Mouse (Mus musculus) ZHBTc4 (cell line): Measurements from ENCODE around the gene Scgb2a2.
"Not testable (repeated sequence)": the region's sequence is repeated elsewhere in the genome, so short reads cannot be mapped to it uniquely, and the experiment has no call there.

Source experiments
- DNase-seq: peaks from one replicate; pipeline ENCODE4 v3.0.0-alpha.2; 2011; ENCODE audit warnings: low read depth, low spot score

The Scgb2a2 gene

DNA sequence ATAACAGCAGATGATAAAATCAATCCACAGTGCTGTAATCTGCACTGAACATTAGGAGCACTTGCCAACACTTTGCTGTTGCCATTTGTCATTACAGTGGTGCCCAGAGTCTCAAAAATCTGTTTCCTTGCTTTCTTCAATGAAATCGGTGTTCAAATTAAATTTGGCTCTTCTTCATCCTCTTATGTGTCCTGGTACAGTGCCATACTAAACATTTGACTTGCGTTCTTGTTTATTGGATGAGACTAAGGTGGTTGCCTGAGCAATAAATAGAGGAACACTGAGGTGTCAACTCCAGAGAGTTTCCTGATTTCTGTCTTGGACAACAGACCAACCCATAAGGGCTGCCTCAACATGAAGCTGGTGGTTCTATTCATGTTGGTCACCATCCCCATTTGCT lies at the start of gene Scgb2a2:
Gene Scgb2a2, plus strand, starts transcription at position 301 of the 400 bp plus-strand sequence.
- DNase-seq: no peak

DNA sequence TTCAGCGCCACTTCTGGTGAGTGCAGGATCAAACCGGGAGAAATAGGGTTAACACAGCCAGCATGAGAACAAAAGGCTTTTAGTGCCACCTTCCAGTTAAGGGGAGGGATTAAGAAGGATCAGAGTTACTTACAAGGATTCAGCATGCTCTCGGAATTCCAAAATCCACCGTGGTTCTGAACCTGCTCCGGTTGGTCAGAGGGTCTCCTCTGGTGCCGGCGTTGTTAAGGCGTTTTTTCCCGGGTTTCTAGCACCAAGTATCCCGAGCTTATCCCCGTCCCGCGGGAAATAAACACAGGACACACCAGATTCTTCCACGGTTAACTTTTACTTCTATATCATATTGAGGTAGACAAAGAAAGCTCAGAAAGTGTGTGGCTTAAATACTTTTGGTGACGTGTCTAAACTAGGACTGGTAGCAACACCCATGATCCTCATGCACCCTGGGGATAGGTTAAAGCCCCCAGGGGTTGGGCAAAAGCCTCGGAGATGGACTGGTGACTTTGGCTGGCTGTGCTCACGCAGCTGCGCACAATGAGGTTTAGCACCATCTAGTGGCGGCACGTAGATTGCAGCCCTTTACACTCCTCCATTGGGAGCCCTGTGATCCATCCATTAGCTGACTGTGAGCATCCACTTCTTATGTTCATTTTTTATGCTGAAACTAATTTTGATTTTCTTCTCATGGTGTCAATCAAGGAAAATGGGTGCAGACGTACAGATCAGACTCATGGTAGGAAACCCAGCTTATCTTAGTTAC lies 10.6 kb upstream of the Scgb2a2 start:
- not testable (repeated sequence) for DNase-seq

DNA sequence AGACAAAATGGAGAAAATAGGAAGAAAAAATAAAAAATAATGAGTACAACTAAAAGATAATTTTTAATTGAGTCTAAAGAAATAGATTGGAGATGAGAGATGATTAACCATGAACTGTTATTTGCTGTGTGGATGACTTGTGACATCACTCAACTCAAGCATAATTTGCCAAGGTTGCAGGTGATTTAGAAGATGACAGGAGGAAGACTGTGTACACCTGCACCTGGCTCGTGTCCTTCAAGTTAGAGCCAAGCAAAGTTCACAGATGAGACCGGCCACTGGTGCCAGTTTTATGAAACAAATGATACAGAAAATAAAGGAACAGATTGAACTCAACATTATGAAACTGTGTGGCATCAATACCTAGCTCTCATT lies 10.0 kb upstream of the Scgb2a2 start:
- DNase-seq: no peak

DNA sequence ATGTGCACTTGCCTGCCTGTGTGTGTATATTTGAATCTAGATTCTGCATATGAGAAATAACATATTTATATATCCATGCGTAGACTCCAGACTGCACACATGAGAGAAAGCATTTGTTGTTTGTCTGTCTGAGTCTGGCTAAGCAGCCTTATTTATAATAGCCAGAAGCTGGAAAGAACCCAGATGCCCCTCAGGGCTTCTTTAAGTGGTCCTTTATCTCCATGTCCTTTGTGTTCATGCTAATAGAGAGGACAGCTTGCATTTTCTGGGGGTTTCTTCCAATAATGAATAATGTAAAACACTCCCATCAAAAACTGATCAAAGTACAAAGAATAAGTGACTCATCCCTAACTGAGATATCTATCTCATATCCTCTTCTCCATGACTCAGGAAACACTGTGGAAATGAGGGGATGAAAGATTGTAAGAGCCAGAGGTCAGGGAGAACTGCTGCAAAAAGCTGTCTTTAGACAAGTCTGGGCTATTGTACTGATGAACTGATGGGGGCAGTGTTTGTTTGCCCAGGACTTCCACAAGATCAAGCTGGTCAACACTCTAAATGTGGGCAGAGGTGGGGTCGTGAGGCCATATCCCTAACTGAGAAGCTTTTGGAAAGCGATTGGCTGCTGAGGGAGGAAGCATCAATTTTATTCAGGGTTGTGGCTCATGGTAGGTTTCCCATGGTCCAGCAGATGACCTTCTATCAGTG lies 2.2 kb downstream of the Scgb2a2 start:
- not testable (repeated sequence) for DNase-seq

DNA sequence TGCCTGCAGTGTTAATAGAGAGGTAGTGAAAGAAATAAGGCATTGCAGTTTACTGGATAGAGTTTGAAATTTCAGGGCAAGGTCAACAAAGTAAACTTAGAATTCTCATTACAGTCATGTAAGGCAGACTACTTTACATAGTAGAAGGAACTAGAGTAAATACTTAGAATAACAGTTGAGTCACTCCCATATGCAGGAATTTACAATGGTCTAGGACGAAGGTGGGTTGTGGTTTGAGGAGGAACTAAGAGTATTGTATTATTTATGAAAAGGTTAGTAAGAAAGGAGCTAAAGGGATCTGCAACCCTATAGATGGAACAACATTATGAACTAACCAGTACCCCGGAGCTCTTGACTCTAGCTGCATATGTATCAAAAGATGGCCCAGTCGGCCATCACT lies 13.5 kb downstream of the Scgb2a2 start:
- peak; percentile 66 for DNase-seq

DNA sequence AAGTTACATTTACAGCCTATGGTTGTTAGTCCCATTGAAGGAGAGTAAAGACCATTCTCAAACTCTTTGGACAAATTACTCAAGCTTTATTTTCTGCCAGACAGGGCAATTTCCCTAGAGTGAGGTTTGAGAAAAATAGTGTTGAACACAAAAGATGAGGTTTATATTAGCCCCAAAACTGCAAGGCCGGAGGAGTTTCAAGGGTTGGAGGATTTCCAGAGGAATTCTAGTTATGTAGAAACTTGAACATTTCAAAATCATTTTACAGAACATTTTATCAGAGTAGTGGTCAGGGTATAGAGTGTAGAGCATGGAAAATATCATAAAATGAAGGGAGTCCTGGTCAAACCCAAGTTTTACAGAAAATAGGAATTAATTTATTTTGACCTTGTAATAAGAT lies 17.5 kb downstream of the Scgb2a2 start:
- DNase-seq: no peak

DNA sequence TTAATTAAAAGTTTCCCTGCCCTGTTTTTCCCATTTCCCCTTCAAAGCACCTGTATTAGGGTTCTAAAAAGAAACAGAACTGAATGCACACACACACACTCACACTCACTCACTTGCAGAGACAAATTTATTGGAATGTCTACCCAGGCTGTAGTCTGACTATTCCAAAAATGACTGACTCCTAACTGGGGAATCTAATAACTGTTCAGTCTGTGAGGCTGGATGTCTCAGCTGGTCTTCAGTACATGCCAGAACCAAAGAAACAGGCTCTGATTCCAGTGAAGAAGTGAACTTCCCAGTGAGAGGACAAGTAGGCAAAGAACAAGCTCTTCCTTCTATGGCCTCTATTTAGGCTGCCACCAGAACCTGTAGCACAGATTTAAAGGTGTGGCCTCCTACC lies 18.1 kb downstream of the Scgb2a2 start:
- DNase-seq: no peak

DNA sequence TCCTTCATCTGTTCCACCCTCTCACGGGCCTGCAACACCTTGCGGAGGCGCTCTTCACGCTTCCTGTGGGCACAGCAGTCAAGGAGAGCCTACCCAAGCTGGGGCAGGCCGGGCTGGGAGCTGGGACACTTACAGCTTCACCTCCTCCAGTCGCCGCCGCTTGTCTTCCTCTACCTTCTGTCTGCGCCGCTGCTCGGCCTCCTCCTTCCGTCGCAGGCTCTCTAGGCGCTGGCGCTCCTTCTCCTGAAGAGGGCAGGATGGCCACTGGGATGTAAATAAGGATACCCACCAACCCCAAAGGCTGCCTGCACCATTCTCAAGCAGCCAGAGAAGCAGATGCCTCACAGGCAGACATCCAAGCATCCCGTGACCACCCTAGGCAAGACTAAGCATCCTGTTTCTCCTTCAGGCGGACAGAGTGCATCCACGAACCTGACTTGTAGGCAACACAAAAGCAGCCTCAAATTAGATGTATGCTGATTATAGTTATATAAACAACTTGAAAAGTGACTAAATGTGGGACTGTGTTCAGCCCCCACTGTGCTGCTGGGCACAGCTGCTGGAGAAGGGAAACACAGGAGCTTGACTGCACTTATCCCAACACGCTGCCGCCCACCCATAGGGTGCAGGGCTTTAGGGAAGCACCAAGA lies 30.9 kb downstream of the Scgb2a2 start:
- peak; percentile 19 for DNase-seq

DNA sequence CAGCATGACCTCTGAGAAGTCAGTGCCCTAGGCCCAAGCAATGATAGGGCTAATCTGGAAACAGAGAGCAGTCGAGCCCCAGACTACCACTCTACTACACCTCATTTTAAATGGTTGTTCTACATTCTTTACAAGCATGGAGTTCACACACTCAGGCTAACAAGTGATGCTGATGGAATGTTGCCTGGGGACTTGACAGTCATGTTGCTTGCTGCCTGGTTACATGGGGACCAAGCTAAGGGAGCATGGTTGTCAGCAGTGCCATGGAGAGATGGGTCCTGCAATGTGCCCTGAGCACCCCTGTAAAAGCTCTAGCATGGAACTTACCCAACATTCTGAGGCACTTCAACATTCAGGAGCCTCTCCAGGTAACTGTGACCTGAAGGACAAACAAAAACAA lies 39.0 kb downstream of the Scgb2a2 start:
- no peak for DNase-seq

DNA sequence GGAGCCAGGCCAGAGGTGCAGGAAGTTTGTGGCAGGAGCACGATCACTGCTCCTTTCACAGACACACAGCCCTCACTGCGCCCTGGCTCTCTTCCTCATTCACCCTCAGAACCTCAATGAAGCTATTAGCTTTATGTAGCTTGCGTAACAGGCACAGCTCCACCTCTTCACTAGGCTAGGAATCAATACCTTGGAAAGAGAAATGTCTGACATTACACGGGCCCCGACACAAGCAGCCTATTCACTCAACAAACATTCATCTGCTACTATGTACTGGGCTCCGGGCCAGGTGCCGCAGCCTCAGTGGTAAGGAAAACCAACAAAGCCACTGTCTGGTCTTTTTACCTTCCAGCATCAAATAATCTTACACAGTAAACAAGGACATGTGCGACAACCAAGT lies 39.4 kb downstream of the Scgb2a2 start:
- no peak for DNase-seq

DNA sequence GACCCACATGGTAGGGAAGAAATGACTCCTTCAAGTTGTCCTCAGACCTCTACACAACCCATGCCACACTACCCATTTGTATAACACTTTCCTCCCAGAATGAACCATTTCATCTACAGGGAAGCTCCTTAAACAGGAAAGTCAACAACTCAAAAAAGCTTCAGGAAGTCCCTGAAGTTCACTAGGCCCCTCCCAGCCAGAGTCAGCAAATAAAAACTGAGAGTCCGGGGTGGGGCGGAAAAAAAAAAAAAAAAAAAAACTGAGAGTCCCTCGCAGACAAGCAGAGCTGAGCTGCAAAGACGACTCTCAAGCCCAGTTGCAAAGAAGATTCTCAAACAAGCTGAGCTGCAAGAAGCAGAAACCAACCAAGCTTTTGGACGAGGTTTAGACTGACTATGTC lies 48.7 kb downstream of the Scgb2a2 start:
- DNase-seq: peak; percentile 37

DNA sequence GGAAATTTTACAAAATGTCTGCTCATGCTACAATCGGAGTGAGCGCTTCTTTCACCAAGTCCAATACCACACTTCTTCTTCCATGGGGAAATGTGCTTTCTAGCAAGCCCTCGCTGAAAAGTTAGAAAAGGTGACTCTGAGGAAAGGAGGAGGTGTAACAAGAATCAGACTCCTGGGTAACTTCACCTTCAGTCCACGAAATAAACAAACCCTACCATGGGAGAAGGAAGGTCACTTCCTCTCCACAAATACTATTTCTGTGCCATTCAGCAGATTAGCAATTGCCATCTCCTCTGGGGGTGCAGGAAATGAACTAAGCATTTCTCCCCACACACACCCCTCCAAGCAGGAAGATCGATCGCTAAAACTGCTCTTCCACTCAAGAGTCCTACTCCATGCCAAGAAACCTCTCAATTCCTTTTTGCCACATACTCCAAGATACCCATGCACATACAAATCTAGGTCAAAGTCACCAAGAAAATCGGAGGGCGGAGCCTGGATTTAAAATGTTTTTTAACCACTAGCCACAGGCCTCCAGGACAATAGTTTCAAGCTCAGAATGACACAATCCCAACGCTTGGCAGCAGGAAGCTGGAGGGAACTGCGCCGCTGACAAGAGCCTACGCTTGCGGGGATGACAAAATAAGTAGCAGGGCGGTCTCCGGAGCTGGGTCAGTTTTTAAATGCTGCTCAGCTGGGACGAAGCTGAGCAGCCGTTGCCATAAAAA lies 51.1 kb downstream of the Scgb2a2 start:
- peak; percentile 35 for DNase-seq

DNA sequence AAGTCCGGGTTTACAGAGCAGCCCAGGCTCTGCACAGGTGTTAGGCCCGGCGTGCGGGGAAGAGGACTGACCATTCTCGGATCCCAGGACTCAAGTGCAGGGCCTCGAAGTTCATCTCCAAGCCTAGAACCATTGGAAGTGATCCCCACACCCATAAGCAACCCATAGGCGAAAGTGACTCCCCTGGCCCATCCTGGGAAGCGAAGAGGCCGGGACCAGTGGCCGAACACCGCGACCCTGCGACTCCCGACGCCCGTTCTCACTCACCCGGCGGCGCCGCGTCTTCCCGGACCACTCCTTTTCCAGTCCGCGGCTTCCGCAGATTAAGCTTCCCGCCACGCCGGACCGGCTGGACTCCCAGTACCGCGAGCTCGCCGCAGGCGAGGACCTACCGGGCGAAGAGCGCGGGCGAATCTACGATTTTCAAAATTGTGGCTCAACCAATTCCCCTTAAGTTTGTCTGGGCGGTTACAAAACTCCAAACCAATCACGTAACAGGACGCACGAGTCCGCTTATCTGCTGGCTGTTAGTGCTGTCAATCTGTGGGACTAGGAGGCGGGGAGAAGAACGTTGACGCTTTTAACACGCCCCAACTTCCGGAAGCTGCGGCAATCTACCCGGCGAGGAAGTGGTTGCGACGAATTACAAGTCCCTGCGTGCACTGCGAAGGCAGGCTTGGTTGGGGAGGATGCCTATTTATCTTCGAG lies 51.9 kb downstream of the Scgb2a2 start, which contains the start of gene Incenp:
Gene Incenp, minus strand, starts transcription at position 480 of the 708 bp plus-strand sequence.
- peak; percentile 99 for DNase-seq

DNA sequence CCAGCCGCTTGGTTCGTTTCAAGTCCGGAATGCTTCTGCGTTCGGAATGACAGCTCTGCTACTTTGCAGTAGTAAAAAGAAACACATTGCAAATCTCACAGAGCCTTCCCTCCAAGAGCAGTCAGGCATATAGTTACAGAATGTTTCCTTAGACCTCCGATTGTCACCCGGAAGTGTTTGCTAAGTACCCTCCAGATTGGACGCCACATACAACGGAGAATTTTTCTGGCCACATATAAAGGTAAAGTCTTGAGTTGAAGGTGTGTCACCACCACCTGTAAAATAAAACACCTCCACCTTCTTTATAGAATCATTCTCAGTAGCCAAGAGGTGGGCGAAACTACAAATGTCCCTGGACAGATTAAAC lies 52.4 kb downstream of the Scgb2a2 start:
- no peak for DNase-seq

DNA sequence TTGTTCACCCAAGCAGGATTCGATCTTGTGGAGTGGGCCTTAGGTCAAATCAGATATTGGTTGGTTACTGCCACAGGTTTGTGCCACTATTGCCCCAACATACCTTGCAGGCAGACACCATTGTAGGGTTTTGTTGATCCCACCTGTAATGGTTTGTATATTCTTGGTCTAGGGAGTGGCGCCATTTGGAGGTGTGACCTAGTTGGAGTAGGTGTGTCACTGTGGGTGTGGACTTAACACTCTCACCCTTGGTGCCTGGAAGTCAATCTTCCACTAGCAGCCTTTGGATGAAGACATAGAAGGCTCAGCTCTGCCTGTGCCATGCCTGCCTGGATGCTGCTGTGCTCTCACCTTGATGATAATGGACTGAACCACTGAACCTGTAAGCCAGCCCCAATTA lies 53.3 kb downstream of the Scgb2a2 start:
- not testable (repeated sequence) for DNase-seq
